Mouse (Mus musculus) kidney, postnatal 0 days (tissue): ENCODE results near the gene Frmd6. TPM values are rescaled to one million over a fixed set of nuclear protein-coding genes. Genes with fewer than 3 reads are reported as not detected.
A peak's percentile ranks its signal among the peaks of the same experiment; 100 is the strongest.

Experiments
- ATAC-seq: fragments of 200-750 bp; cut with Nextera tagmentation; replicated peaks from 2 replicates; pipeline ENCODE4 v1.8.0; 2017; ENCODE audit warnings: low read depth, moderate number of reproducible peaks, moderate TSS enrichment, moderate library complexity; ENCODE audit not compliant: low FRiP score
- DNase-seq: peaks from one replicate; pipeline ENCODE4 v3.0.0-alpha.2; 2016; ENCODE audit warnings: low spot score
- H3K27ac ChIP-seq: fragments of 300-500 bp; sonication (generic); 2 replicates; pipeline ENCODE4 v1.5.1; 2014; ENCODE audit warnings: mild to moderate bottlenecking
- H3K27me3 ChIP-seq: fragments of 300-500 bp; sonication (generic); 2 replicates; pipeline ENCODE4 v1.6.1; 2014; ENCODE audit warnings: low read length, mixed read lengths; ENCODE audit not compliant: insufficient read depth
- H3K36me3 ChIP-seq: fragments of 300-500 bp; sonication (generic); 2 replicates; pipeline ENCODE4 v1.6.1; 2014; ENCODE audit warnings: low read length, mixed read lengths; ENCODE audit not compliant: insufficient read depth
- H3K4me1 ChIP-seq: fragments of 300-500 bp; sonication (generic); replicated peaks from 2 replicates; pipeline ENCODE4 v1.6.1; 2014; ENCODE audit warnings: antibody characterized with exemption, low read length, mixed read lengths; ENCODE audit not compliant: insufficient read depth
- H3K4me2 ChIP-seq: fragments of 300-500 bp; sonication (generic); 2 replicates; pipeline ENCODE4 v1.6.1; 2014; ENCODE audit warnings: mild to moderate bottlenecking, low read length, moderate library complexity, mixed read lengths
- H3K4me3 ChIP-seq: fragments of 300-500 bp; sonication (generic); replicated peaks from 2 replicates; pipeline ENCODE4 v1.5.1; 2014; ENCODE audit warnings: low read depth, low read length
- H3K9ac ChIP-seq: fragments of 300-500 bp; sonication (generic); 2 replicates; pipeline ENCODE4 v1.6.1; 2014; ENCODE audit warnings: low read depth, low read length
- H3K9me3 ChIP-seq: fragments of 300-500 bp; sonication (generic); replicated peaks from 2 replicates; pipeline ENCODE4 v1.6.1; 2016; ENCODE audit warnings: low read length, inconsistent platforms, mixed read lengths
- CTCF ChIP-seq: IDR thresholded peaks from 2 replicates; pipeline ENCODE4 v1.5.1; 2016; ENCODE audit warnings: antibody characterized with exemption, low read depth, mild to moderate bottlenecking, moderate library complexity
- WGBS: fragments of 180-500 bp; shearing (Covaris S2); extraction: QIAGEN DNeasy Blood & Tissue Kit; methylation state at CpG from one replicate; pipeline ENCODE4 v1.1.7; 2014; 5-methylcytosine and 5-hydroxymethylcytosine counted together
- polyA plus RNA-seq: library from polyadenylated mRNA; unstranded; fragments of >200 nt; fragmentation: Nextera tagmentation; extraction: Ambion mirVana; gene quantifications from 2 replicates; pipeline ENCODE4 v1.2.1, GENCODE M21; 2015

Gene Frmd6
- polyA plus RNA-seq, 1 experiment from 2014 or later, result 14.6 TPM

DNA sequence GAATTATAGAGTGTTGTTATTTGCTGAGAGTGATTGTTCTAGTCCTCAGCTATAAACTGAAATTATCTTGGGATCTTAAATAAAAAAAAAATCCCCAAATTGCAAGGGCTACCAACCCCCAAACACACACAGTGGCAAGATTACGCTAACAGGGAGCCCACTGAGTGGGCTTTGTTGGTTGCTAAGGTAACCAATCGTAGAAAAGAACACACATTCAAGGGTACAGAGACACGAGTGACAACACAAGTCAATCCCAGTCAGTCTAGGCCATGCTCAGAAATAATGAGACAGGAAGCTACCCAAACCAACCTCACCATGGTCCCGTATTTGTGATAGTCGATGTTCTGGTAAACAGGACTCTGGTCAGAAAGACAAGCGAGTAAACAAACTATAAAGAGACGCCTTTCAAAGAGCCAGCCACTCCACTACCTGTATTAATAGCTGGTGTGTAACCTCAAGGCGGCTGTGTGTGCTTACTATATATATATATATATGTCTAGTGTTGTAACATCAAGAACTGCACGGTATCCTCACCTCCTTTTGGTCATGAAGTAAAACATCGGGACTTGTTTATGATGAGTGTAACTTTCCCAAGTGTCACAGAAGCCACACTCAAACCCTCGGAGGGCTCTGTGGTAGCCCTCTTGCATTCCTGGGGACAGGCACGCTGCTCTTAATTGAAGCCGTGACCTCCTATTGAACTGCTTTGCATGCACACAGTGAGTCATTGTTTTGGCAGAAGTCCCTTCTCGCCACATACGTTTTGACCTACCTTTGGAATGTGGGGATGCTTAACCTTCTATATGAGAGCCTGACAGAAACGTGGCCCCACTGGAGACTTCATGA, 30.5 kb upstream of the Frmd6 start:
- H3K36me3 ChIP-seq, result no peaks in the 10 kb centered on the region
- no peaks in the 10 kb centered on the region for H3K9me3 ChIP-seq
- H3K4me3 ChIP-seq, result no peak overlapping the region
- no peak for TF ChIP-seq CTCF
- ATAC-seq, result no peak
- no peak overlapping the region for H3K4me2 ChIP-seq
- no peak overlapping the region for H3K9ac ChIP-seq
- H3K27me3 ChIP-seq, result no peaks in the 10 kb centered on the region
- 0 out of 2 replicates have a peak, but pooled peaks cover 10% of the 10 kb centered on the region for H3K4me1 ChIP-seq
- 58% methylated on average over 16 of the region's 16 CpGs for WGBS
- no peak overlapping the region for H3K27ac ChIP-seq
- no peak for DNase-seq

- no peak overlapping the region for H3K27ac ChIP-seq
- no peak overlapping the region for H3K9ac ChIP-seq
- H3K4me2 ChIP-seq, result no peak overlapping the region
- no peak for ATAC-seq
- no peak overlapping the region for H3K4me3 ChIP-seq
- 92% methylated on average over 3 of the region's 3 CpGs for WGBS
- no peaks in the 10 kb centered on the region for H3K27me3 ChIP-seq
- no peaks in the 10 kb centered on the region for H3K36me3 ChIP-seq
- no peaks in the 10 kb centered on the region for H3K9me3 ChIP-seq
- 0 out of 2 replicates have a peak, but pooled peaks cover 10% of the 10 kb centered on the region for H3K4me1 ChIP-seq
- no peak for DNase-seq
- no peak for TF ChIP-seq CTCF
Observed at GRCm38 (mm10) chr12:70795389-70795711, 30.0 kb upstream of the Frmd6 start.

DNA sequence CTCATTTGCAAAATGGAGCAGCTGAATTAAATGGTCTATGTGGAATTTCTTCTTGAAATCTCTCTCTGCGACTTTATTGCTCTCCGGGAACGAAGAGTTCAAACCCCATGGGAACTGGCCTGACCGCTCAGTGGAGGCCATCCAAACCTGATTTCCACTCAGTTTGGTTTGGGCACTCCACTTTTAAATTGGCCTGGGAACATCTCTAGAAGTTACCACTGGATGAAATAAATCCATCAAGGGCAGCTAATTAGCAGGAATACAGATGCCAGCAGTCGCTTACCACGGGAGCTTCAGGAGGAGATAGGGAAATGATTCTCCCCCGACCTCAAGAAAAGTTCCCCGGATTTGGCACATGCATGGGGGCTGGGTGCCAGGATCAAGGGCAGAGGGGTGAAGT, 26.8 kb upstream of the Frmd6 start:
- 51% methylated on average over 8 of the region's 8 CpGs for WGBS
- no peak overlapping the region for H3K27ac ChIP-seq
- no peaks in the 10 kb centered on the region for H3K36me3 ChIP-seq
- no peak overlapping the region for H3K9ac ChIP-seq
- no peaks in the 10 kb centered on the region for H3K27me3 ChIP-seq
- no peak overlapping the region for H3K4me3 ChIP-seq
- ATAC-seq (no peak), DNase-seq (no peak)
- H3K4me1 ChIP-seq, result 0 out of 2 replicates have a peak, but pooled peaks cover 10% of the 10 kb centered on the region
- H3K9me3 ChIP-seq, result no peaks in the 10 kb centered on the region
- H3K4me2 ChIP-seq, result no peak overlapping the region
- no peak for TF ChIP-seq CTCF

DNA sequence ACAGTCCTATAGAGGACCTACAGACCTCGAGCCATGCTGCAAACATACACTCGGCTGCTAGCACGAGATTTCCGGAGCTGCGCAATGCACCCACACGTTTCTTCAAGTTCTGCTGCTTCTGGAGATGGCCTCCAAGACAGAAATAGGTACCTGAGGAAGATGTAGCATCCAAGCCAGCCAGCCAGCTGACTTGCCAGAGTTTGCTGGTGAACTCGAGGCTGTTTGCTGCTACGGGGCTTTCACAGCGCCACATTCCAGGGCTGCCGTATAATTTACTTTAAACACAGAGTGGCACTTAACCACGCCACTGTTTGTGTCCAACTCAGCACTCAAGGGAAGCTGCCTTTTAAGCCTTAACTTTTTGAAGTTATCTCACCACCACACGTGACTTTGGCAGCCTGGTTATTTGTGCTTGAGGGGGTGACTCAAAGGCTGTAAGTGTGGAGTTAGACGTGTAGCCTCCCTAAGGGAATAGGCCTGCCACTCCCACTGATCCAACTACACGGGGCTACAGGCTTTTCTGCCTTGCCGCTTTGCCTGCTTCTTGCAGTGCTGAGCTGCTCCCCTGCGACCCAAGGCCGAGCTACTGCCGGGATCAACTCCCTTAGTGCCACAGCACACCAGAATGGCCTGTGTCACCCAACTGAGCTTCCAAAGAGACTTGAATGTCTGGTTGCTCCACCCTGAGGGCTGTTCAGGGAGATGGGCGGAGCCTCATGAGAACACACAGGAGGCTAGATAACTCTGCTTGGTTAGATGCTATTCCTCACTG, 25.9 kb upstream of the Frmd6 start:
- DNase-seq, result peak; percentile 34
- 0 out of 2 replicates have a peak overlapping the region, but pooled peaks have one; percentile 6 for H3K4me2 ChIP-seq
- H3K9me3 ChIP-seq, result no peaks in the 10 kb centered on the region
- 34% methylated on average over 19 of the region's 19 CpGs for WGBS
- no peaks in the 10 kb centered on the region for H3K36me3 ChIP-seq
- TF ChIP-seq CTCF, result no peak
- no peak for ATAC-seq
- H3K27ac ChIP-seq, result no peak overlapping the region
- H3K27me3 ChIP-seq, result no peaks in the 10 kb centered on the region
- no peak overlapping the region for H3K4me3 ChIP-seq
- 0 out of 2 replicates have a peak, but pooled peaks cover 10% of the 10 kb centered on the region for H3K4me1 ChIP-seq
- no peak overlapping the region for H3K9ac ChIP-seq

DNA sequence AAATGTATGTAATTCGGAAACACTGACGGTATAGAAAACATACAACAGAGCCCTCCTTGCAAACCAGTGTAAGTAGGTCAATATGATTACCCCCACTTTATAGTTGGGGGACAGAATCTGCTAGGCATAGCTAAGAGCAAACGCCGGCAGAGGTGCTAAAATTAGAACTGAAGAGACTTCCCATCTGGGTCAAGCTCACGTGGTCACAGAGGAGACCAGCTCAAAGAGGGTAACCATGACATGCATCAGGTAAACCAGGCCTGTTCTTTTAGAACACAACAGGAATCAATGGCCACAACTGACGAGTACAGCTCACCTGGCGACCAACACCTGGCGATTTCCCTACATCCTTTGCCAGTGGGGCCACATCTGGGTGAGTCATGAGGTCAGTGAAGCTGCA, 25.2 kb upstream of the Frmd6 start:
- Histone ChIP-seq H3K4me2 (no peak overlapping the region), H3K4me3 (no peak overlapping the region), H3K9ac (no peak overlapping the region), H3K27ac (no peak overlapping the region), H3K4me1 (0 out of 2 replicates have a peak, but pooled peaks cover 7% of the 10 kb centered on the region), H3K9me3 (no peaks in the 10 kb centered on the region), H3K36me3 (no peaks in the 10 kb centered on the region), H3K27me3 (no peaks in the 10 kb centered on the region)
- no peak for TF ChIP-seq CTCF
- DNase-seq, result no peak
- 81% methylated on average over 8 of the region's 8 CpGs for WGBS
- ATAC-seq, result no peak

GRCm38 (mm10) chr12:70801361-70801760, 24.0 kb upstream of the Frmd6 start:
- no peak overlapping the region for H3K9ac ChIP-seq
- H3K27ac ChIP-seq, result no peak overlapping the region
- ATAC-seq (no peak), DNase-seq (no peak)
- no peak for TF ChIP-seq CTCF
- 53% methylated on average over 8 of the region's 8 CpGs for WGBS
- H3K4me1 ChIP-seq, result 0 out of 2 replicates have a peak, but pooled peaks cover 5% of the 10 kb centered on the region
- no peak overlapping the region for H3K4me2 ChIP-seq
- H3K9me3 ChIP-seq, result no peaks in the 10 kb centered on the region
- no peak overlapping the region for H3K4me3 ChIP-seq
- H3K27me3 ChIP-seq, result no peaks in the 10 kb centered on the region
- H3K36me3 ChIP-seq, result no peaks in the 10 kb centered on the region
